Mouse (Mus musculus): ENCODE measurements around the gene Zfp3. TPM values are rescaled to one million over a fixed set of nuclear protein-coding genes. Genes with fewer than 3 reads are reported as not detected.
"Not testable (repeated sequence)": the region's sequence is repeated elsewhere in the genome, so short reads cannot be mapped to it uniquely, and the experiment has no call there.

The Zfp3 gene
- total RNA-seq, 2 experiments from 2014 or later = 1.6 to 3.1 TPM

GRCm38 (mm10) chr11:70754476-70754875 is 9.5 kb upstream of the Zfp3 start:
- ATAC-seq (replicated peaks; ENCODE audit: low FRiP score, low TSS enrichment, poor library complexity, severe bottlenecking) = no peak

GRCm38 (mm10) chr11:70754958-70755357 is 9.1 kb upstream of the Zfp3 start:
- ATAC-seq (replicated peaks; ENCODE audit: low FRiP score, low TSS enrichment, poor library complexity, severe bottlenecking) = no peak

GRCm38 (mm10) chr11:70755645-70756044 is 8.4 kb upstream of the Zfp3 start:
- peak; percentile 91 for ATAC-seq (replicated peaks; ENCODE audit: low FRiP score, low TSS enrichment, poor library complexity, severe bottlenecking)

GRCm38 (mm10) chr11:70760446-70760845 is 3.6 kb upstream of the Zfp3 start:
- not testable (repeated sequence) for ATAC-seq (replicated peaks; ENCODE audit: low FRiP score, low TSS enrichment, poor library complexity, severe bottlenecking)

- ATAC-seq (replicated peaks; ENCODE audit: low FRiP score, low TSS enrichment, poor library complexity, severe bottlenecking) = no peak
These were observed 1.4 kb upstream of the Zfp3 start for GRCm38 (mm10) chr11:70762641-70763040.

GRCm38 (mm10) chr11:70763582-70763935 is 450 bp upstream of the Zfp3 start:
- 0 out of 2 replicates have a peak, but pooled peaks have one; percentile 16 for ATAC-seq (replicated peaks; ENCODE audit: low FRiP score, low TSS enrichment, poor library complexity, severe bottlenecking)

- ATAC-seq (replicated peaks; ENCODE audit: low FRiP score, low TSS enrichment, poor library complexity, severe bottlenecking) = no peak
These were observed 1.9 kb downstream of the Zfp3 start for GRCm38 (mm10) chr11:70765776-70766445.

- peak; percentile 77 for ATAC-seq (replicated peaks; ENCODE audit: low FRiP score, low TSS enrichment, poor library complexity, severe bottlenecking)
These were observed 6.8 kb downstream of the Zfp3 start for GRCm38 (mm10) chr11:70770804-70771203.

- ATAC-seq (replicated peaks; ENCODE audit: low FRiP score, low TSS enrichment, poor library complexity, severe bottlenecking) = peak; percentile 92
These were observed 13.0 kb downstream of the Zfp3 start for GRCm38 (mm10) chr11:70776830-70777571.

GRCm38 (mm10) chr11:70777634-70778033 is 13.6 kb downstream of the Zfp3 start:
- no peak for ATAC-seq (replicated peaks; ENCODE audit: low FRiP score, low TSS enrichment, poor library complexity, severe bottlenecking)

GRCm38 (mm10) chr11:70778058-70778457 is 14.0 kb downstream of the Zfp3 start:
- ATAC-seq (replicated peaks; ENCODE audit: low FRiP score, low TSS enrichment, poor library complexity, severe bottlenecking) = peak; percentile 60

- no peak for ATAC-seq (replicated peaks; ENCODE audit: low FRiP score, low TSS enrichment, poor library complexity, severe bottlenecking)
These were observed 21.9 kb downstream of the Zfp3 start for GRCm38 (mm10) chr11:70785908-70786307.

- ATAC-seq (replicated peaks; ENCODE audit: low FRiP score, low TSS enrichment, poor library complexity, severe bottlenecking) = no peak
These were observed 23.0 kb downstream of the Zfp3 start for GRCm38 (mm10) chr11:70787052-70787451.

GRCm38 (mm10) chr11:70788972-70789655 is 25.1 kb downstream of the Zfp3 start:
- no peak for ATAC-seq (replicated peaks; ENCODE audit: low FRiP score, low TSS enrichment, poor library complexity, severe bottlenecking)

- no peak for ATAC-seq (replicated peaks; ENCODE audit: low FRiP score, low TSS enrichment, poor library complexity, severe bottlenecking)
These were observed 26.4 kb downstream of the Zfp3 start for GRCm38 (mm10) chr11:70790426-70790825.

- ATAC-seq (replicated peaks; ENCODE audit: low FRiP score, low TSS enrichment, poor library complexity, severe bottlenecking) = no peak
These were observed 27.0 kb downstream of the Zfp3 start for GRCm38 (mm10) chr11:70790874-70791551.

GRCm38 (mm10) chr11:70791676-70792075 is 27.7 kb downstream of the Zfp3 start:
- no peak for ATAC-seq (replicated peaks; ENCODE audit: low FRiP score, low TSS enrichment, poor library complexity, severe bottlenecking)

- no peak for ATAC-seq (replicated peaks; ENCODE audit: low FRiP score, low TSS enrichment, poor library complexity, severe bottlenecking)
These were observed 28.4 kb downstream of the Zfp3 start for GRCm38 (mm10) chr11:70792409-70792808.

GRCm38 (mm10) chr11:70802208-70802864 is 38.3 kb downstream of the Zfp3 start:
- ATAC-seq (replicated peaks; ENCODE audit: low FRiP score, low TSS enrichment, poor library complexity, severe bottlenecking) = no peak
